Mouse (Mus musculus): ENCODE results near the gene Ppp1r12b. TPM values are rescaled to one million over a fixed set of nuclear protein-coding genes. Genes with fewer than 3 reads are reported as not detected.

Ppp1r12b gene
- total RNA-seq (2021) = 10 to 100 TPM; 67.8 to 74.7 TPM
- long read RNA-seq, experiment 1, partial matches to known transcripts = 1 of 17 reads
- long read RNA-seq, experiment 1, other reads (novel, unspliced or antisense) = 16 of 17 reads
- long read RNA-seq, experiment 2, partial matches to known transcripts = 1 of 18 reads
- long read RNA-seq, experiment 2, other reads (novel, unspliced or antisense) = 17 of 18 reads

GRCm38 (mm10) chr1:134955637-134956176 is at the start of gene Ppp1r12b:
Gene Ppp1r12b, minus strand, starts transcription at chr1:134955942.
- peak; percentile 95 to 98 for DNase-seq (ENCODE audit: low spot score in 2 of 2)

GRCm38 (mm10) chr1:135003346-135003745 is 47.6 kb upstream of the Ppp1r12b start:
- DNase-seq (ENCODE audit: low spot score in 2 of 2) = no peak

GRCm38 (mm10) chr1:135000527-135000926 is 44.8 kb upstream of the Ppp1r12b start:
- DNase-seq (ENCODE audit: low spot score in 2 of 2) = no peak

GRCm38 (mm10) chr1:134998231-134998630 is 42.5 kb upstream of the Ppp1r12b start:
- no peak for DNase-seq (ENCODE audit: low spot score in 2 of 2)

GRCm38 (mm10) chr1:134997568-134997967 is 41.8 kb upstream of the Ppp1r12b start:
- DNase-seq (ENCODE audit: low spot score in 2 of 2) = no peak

- no peak for DNase-seq (ENCODE audit: low spot score in 2 of 2)
These were observed 40.7 kb upstream of the Ppp1r12b start for GRCm38 (mm10) chr1:134996471-134996870.

- DNase-seq (ENCODE audit: low spot score in 2 of 2) = no peak
These were observed 40.2 kb upstream of the Ppp1r12b start for GRCm38 (mm10) chr1:134995954-134996353.

GRCm38 (mm10) chr1:134995437-134995836 is 39.7 kb upstream of the Ppp1r12b start:
- DNase-seq (ENCODE audit: low spot score in 2 of 2) = no peak

GRCm38 (mm10) chr1:134994739-134995138 is 39.0 kb upstream of the Ppp1r12b start:
- DNase-seq (ENCODE audit: low spot score in 2 of 2) = no peak

- DNase-seq (ENCODE audit: low spot score in 2 of 2) = no peak
These were observed 36.4 kb upstream of the Ppp1r12b start for GRCm38 (mm10) chr1:134992046-134992645.

GRCm38 (mm10) chr1:134989372-134989771 is 33.6 kb upstream of the Ppp1r12b start:
- peak; percentile 79 to 90 for DNase-seq (ENCODE audit: low spot score in 2 of 2)

GRCm38 (mm10) chr1:134987962-134988341 is 32.2 kb upstream of the Ppp1r12b start:
- no peak for DNase-seq (ENCODE audit: low spot score in 2 of 2)

- DNase-seq (ENCODE audit: low spot score in 2 of 2) = peak in 1 of 2 experiments; percentile 37
These were observed 31.6 kb upstream of the Ppp1r12b start for GRCm38 (mm10) chr1:134987173-134987961.

- no peak for DNase-seq (ENCODE audit: low spot score in 2 of 2)
These were observed 17.2 kb upstream of the Ppp1r12b start for GRCm38 (mm10) chr1:134972920-134973319.

GRCm38 (mm10) chr1:134965430-134965829 is 9.7 kb upstream of the Ppp1r12b start:
- DNase-seq (ENCODE audit: low spot score in 2 of 2) = no peak

GRCm38 (mm10) chr1:134962821-134963220 is 7.1 kb upstream of the Ppp1r12b start:
- no peak for DNase-seq (ENCODE audit: low spot score in 2 of 2)

- peak; percentile 89 to 96 for DNase-seq (ENCODE audit: low spot score in 2 of 2)
These were observed 6.5 kb upstream of the Ppp1r12b start, which contains the start of gene Ube2t for GRCm38 (mm10) chr1:134962053-134962803. Gene Ube2t, plus strand, starts transcription at chr1:134962565.

- no peak for DNase-seq (ENCODE audit: low spot score in 2 of 2)
These were observed 4.9 kb upstream of the Ppp1r12b start for GRCm38 (mm10) chr1:134960634-134961033.

- DNase-seq (ENCODE audit: low spot score in 2 of 2) = no peak
These were observed 599 bp downstream of the Ppp1r12b start for GRCm38 (mm10) chr1:134955050-134955636.

GRCm38 (mm10) chr1:134949946-134950345 is 5.8 kb downstream of the Ppp1r12b start:
- no peak for DNase-seq (ENCODE audit: low spot score in 2 of 2)

GRCm38 (mm10) chr1:134947590-134947989 is 8.2 kb downstream of the Ppp1r12b start:
- no peak for DNase-seq (ENCODE audit: low spot score in 2 of 2)

Measured in layer of hippocampus, postnatal 14 days (tissue).